Mouse (Mus musculus) limb, embryonic 11.5 days (tissue): ENCODE results near the gene Ddx28. TPM values are rescaled to one million over a fixed set of nuclear protein-coding genes. Genes with fewer than 3 reads are reported as not detected.
A peak's percentile ranks its signal among the peaks of the same experiment; 100 is the strongest.

ENCODE experiments used
- ATAC-seq: fragments of 200-750 bp; cut with Nextera tagmentation; 2 replicates; pipeline ENCODE4 v1.8.0; 2017; ENCODE audit warnings: low read depth; ENCODE audit not compliant: insufficient number of reproducible peaks, low FRiP score, low TSS enrichment
- DNase-seq: peaks from one replicate; pipeline ENCODE4 v3.0.0-alpha.2; 2015; ENCODE audit warnings: low spot score
- H3K27ac ChIP-seq: fragments of 300-500 bp; sonication (generic); replicated peaks from 2 replicates; pipeline ENCODE4 v1.5.1; 2014; ENCODE audit warnings: low read depth, mild to moderate bottlenecking, low read length
- H3K27me3 ChIP-seq: fragments of 300-500 bp; sonication (generic); 2 replicates; pipeline ENCODE4 v1.6.1; 2014; ENCODE audit warnings: mild to moderate bottlenecking, low read length, mixed read lengths; ENCODE audit not compliant: control insufficient read depth, insufficient read depth
- H3K36me3 ChIP-seq: fragments of 300-500 bp; sonication (generic); 2 replicates; pipeline ENCODE4 v1.6.1; 2014; ENCODE audit warnings: mild to moderate bottlenecking, low read length, moderate library complexity, mixed read lengths; ENCODE audit not compliant: control insufficient read depth, insufficient read depth
- H3K4me1 ChIP-seq: fragments of 300-500 bp; sonication (generic); 2 replicates; pipeline ENCODE4 v1.6.1; 2014; ENCODE audit warnings: low read length, mixed read lengths; ENCODE audit not compliant: control insufficient read depth, insufficient read depth
- H3K4me2 ChIP-seq: fragments of 300-500 bp; sonication (generic); 2 replicates; pipeline ENCODE4 v1.6.1; 2014; ENCODE audit warnings: low read depth, mild to moderate bottlenecking, moderate library complexity; ENCODE audit not compliant: severe bottlenecking
- H3K4me3 ChIP-seq: fragments of 300-500 bp; sonication (generic); 2 replicates; pipeline ENCODE4 v1.5.1; 2014; ENCODE audit warnings: low read depth, low read length
- H3K9ac ChIP-seq: fragments of 300-500 bp; sonication (generic); 2 replicates; pipeline ENCODE4 v1.6.1; 2014; ENCODE audit warnings: mild to moderate bottlenecking, low read length
- H3K9me3 ChIP-seq: fragments of 300-500 bp; sonication (generic); 2 replicates; pipeline ENCODE4 v1.6.1; 2016; ENCODE audit warnings: low read length; ENCODE audit not compliant: control insufficient read depth
- WGBS: fragments of 180-500 bp; shearing (Covaris S2); extraction: QIAGEN DNeasy Blood & Tissue Kit; methylation state at CpG from one replicate; pipeline ENCODE4 v1.1.7; 2014; 5-methylcytosine and 5-hydroxymethylcytosine counted together
- polyA plus RNA-seq: library from polyadenylated mRNA; unstranded; fragments of >200 nt; fragmentation: Nextera tagmentation; extraction: Ambion mirVana; gene quantifications from 2 replicates; pipeline ENCODE4 v1.2.1, GENCODE M21; 2014

Ddx28 gene
- polyA plus RNA-seq = 23.1 and 24.9 TPM in 2 replicates

DNA sequence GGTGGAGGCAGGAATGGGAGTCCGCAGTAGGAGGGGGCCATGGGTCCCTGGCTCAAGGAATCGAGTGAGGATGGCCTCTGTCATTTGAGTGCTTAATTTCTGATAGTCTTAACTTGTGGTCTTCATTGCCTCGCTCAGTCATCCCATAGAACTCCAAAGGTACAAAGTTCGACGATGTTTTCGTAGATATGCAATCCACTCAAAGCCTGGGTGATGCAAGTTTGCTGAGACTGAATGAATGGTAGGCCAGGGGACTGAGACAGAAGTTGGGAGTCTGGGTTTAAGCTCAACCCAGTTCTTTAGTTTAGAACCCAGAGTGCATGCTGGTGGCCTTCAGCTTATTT lies at the start of gene Ddx28:
Gene Ddx28, minus strand, starts transcription at position 240 of the 344 bp plus-strand sequence.
- Histone ChIP-seq H3K36me3 (peaks cover 7% of the 10 kb centered on the region; the same call in 1 of the 2 replicates), H3K4me2 (peak within 1 kb of the TSS; percentile 90), H3K27ac (no peak within 1 kb of the TSS), H3K4me3 (peak within 1 kb of the TSS; percentile 95), H3K9ac (peak within 1 kb of the TSS; percentile 87), H3K27me3 (no peaks in the 10 kb centered on the region), H3K9me3 (no peaks in the 10 kb centered on the region), H3K4me1 (peaks cover 8% of the 10 kb centered on the region)
- DNase-seq (no peak), ATAC-seq (no peak)
- 4% methylated on average over 6 of the region's 6 CpGs for WGBS

DNA sequence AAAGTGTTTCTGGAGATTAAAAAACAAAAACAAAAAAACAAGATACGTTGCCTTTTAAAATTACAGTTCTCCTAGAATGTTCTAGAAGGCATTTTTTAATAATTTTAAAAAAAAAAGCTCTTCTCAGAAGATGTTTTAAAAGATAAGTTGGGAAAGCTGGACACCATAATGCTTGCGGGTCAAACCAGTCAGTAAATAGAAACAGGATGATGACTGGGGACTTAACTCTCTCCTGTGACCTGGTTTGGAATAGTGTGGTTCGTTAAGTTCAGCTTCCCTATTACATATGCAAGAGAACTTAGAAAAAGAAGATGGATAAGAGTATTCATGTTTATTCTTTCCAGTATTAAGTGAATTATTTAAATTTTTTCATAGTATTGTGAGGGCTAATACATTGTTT lies 48.8 kb upstream of the Ddx28 start:
- 5% methylated on average over 3 of the region's 3 CpGs for WGBS
- H3K27ac ChIP-seq = no peak overlapping the region
- DNase-seq (no peak), ATAC-seq (no peak)
- H3K4me3 ChIP-seq = peak overlapping the region; percentile 90
- H3K27me3 ChIP-seq = no peaks in the 10 kb centered on the region
- H3K9ac ChIP-seq = no peak overlapping the region
- no peaks in the 10 kb centered on the region for H3K9me3 ChIP-seq
- H3K4me2 ChIP-seq = peak overlapping the region; percentile 51; the same call in 1 of the 2 replicates
- no peaks in the 10 kb centered on the region for H3K36me3 ChIP-seq
- peaks cover 7% of the 10 kb centered on the region; the same call in 1 of the 2 replicates for H3K4me1 ChIP-seq

GRCm38 (mm10) chr8:106059613-106060371 lies 48.1 kb upstream of the Ddx28 start:
- DNase-seq (peak; percentile 77), ATAC-seq (peak; percentile 81)
- H3K27ac ChIP-seq = peak overlapping the region; percentile 91
- no peaks in the 10 kb centered on the region for H3K9me3 ChIP-seq
- H3K9ac ChIP-seq = peak overlapping the region; percentile 85
- H3K4me1 ChIP-seq = peaks cover 7% of the 10 kb centered on the region; the same call in 1 of the 2 replicates
- no peaks in the 10 kb centered on the region; the same call in 1 of the 2 replicates for H3K36me3 ChIP-seq
- H3K4me2 ChIP-seq = peak overlapping the region; percentile 51
- no peaks in the 10 kb centered on the region for H3K27me3 ChIP-seq
- H3K4me3 ChIP-seq = peak overlapping the region; percentile 90
- WGBS = under 1% methylated on average over 82 of the region's 83 CpGs

DNA sequence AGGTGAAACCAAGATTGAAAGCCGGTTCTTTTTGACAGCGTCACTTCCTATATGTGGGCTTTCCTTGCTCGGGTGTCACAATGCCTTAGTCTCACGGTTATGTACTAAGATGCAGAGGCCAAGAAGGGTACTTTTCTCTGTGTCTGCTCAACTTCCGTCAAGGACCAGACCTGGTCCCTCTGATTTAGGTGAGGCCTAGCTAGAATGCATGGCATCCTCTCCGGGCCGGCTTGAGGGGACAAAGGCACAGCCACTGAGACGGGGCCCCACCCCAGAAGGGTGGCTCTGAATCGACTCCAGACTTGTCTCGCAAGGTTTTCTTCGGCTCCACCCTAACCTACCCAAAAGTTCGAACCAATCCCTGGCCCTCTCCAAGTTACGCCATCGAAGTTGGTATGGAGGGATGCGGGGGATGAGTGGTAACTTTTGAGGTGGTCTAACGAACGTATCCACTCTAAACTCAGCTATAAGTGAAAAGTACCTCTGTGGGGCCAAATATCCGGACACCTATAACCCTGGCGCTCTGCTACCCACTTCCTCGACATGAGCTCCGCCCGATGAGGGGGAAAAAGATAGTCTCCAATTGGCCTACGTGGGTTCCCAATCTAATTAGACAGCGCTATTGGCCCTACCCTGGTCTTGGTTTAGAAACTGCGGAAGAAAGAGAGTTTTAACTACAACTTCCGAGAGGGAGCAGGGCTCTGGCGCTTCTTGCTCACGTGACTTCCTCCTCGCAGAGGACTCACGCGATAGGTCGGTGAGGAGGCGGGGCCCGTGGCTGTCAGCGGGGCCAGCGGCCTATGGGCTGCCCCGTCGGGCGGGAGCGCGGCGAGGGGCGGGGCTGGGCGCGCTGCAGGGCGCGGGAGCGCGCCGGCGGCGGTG lies 47.3 kb upstream of the Ddx28 start, which contains the start of gene Nfatc3:
Gene Nfatc3, plus strand, starts transcription at position 110 of the 882 bp plus-strand sequence.
- H3K27me3 ChIP-seq = no peaks in the 10 kb centered on the region
- peak within 1 kb of the TSS; percentile 90 for H3K4me3 ChIP-seq
- DNase-seq (peak; percentile 96), ATAC-seq (peak; percentile 97)
- H3K27ac ChIP-seq = peak within 1 kb of the TSS; percentile 91
- H3K4me1 ChIP-seq = peaks cover 7% of the 10 kb centered on the region; the same call in 1 of the 2 replicates
- H3K9ac ChIP-seq = peak within 1 kb of the TSS; percentile 85
- no peaks in the 10 kb centered on the region for H3K9me3 ChIP-seq
- WGBS = under 1% methylated on average over 51 of the region's 52 CpGs
- no peaks in the 10 kb centered on the region; the same call in 1 of the 2 replicates for H3K36me3 ChIP-seq
- H3K4me2 ChIP-seq = peak within 1 kb of the TSS; percentile 74

DNA sequence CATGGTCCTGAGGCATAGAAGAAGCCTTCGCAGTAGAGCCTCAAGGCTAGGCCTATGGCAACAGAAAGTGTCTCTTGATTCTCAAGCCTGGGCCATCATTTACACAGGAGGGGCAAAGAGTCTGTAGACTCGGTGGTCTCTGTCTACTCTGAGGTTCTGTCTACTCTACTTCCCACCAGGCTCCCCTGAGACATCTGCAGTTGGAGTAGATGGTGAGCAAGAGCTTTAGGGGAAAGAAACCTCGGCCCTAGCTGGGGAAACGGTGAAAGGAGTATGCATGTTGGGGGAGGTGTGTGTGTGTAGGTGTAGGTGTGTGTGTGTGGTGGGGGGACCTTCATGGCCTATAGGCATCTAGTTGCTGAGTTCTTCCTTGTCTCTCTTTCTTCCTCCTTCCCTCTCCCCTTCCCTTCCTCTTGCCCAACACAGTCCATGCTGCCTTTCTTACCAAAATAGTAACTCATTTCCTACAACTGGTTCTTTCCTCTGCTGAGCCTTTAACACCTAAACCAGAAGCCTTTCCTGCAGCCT lies 44.8 kb upstream of the Ddx28 start:
- DNase-seq (no peak), ATAC-seq (no peak)
- no peak overlapping the region for H3K9ac ChIP-seq
- H3K4me3 ChIP-seq = no peak overlapping the region
- H3K9me3 ChIP-seq = no peaks in the 10 kb centered on the region
- peaks cover 7% of the 10 kb centered on the region; the same call in 1 of the 2 replicates for H3K4me1 ChIP-seq
- peaks cover 2% of the 10 kb centered on the region; the same call in 1 of the 2 replicates for H3K36me3 ChIP-seq
- no peak overlapping the region for H3K27ac ChIP-seq
- H3K4me2 ChIP-seq = no peak overlapping the region
- 85% methylated on average over 4 of the region's 4 CpGs for WGBS
- no peaks in the 10 kb centered on the region for H3K27me3 ChIP-seq

- ATAC-seq (no peak), DNase-seq (no peak)
- Histone ChIP-seq H3K9me3 (no peaks in the 10 kb centered on the region), H3K9ac (no peak overlapping the region), H3K36me3 (peaks cover 2% of the 10 kb centered on the region), H3K4me3 (no peak overlapping the region), H3K27me3 (no peaks in the 10 kb centered on the region), H3K4me2 (no peak overlapping the region), H3K4me1 (peaks cover 7% of the 10 kb centered on the region; the same call in 1 of the 2 replicates), H3K27ac (no peak overlapping the region)
- whole genome bisulfite sequencing = 71% methylated on average over 3 of the region's 3 CpGs
Observed at GRCm38 (mm10) chr8:106055038-106055437, 43.4 kb upstream of the Ddx28 start.

GRCm38 (mm10) chr8:106054190-106054811 lies 42.6 kb upstream of the Ddx28 start:
- DNase-seq (no peak), ATAC-seq (no peak)
- no peaks in the 10 kb centered on the region for H3K9me3 ChIP-seq
- H3K27ac ChIP-seq = no peak overlapping the region
- no peak overlapping the region for H3K4me2 ChIP-seq
- no peak overlapping the region for H3K4me3 ChIP-seq
- 54% methylated on average over 6 of the region's 6 CpGs for WGBS
- H3K4me1 ChIP-seq = peaks cover 7% of the 10 kb centered on the region; the same call in 1 of the 2 replicates
- no peak overlapping the region for H3K9ac ChIP-seq
- no peaks in the 10 kb centered on the region for H3K27me3 ChIP-seq
- H3K36me3 ChIP-seq = peaks cover 2% of the 10 kb centered on the region
